In the genomic region with DNA sequence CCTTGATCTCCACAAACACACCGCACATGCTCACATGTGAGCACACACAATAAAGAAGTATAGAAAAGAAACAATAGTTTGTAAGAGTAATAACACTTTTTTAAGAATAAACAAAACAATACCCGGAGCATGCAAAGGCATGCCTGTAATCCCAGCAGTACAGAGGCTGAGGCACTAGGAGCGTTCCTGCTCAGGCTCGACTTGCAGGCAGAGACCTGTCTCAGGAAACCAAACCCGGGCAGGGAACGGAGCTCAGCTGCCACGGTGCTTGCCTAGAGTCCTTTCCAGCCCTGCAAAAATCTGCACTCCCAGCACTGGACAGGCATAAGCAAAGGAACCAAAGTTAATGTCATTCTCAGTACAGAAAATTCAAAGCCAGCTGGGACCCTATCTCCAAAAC, we compare ENCODE assay signal across 1 mouse cellular context.
TF ChIP-seq lines count a peak whose summit lies in the region.

No protein-coding gene starts in this region.

TF ChIP-seq in ES-E14, 5 proteins besides CTCF, POLR2A, EP300 and RAD21 (continued from another document):
- TF ChIP-seq CHD2 (IDR thresholded peaks at IDR 0.05; ENCODE audit: low read depth, low read length) (no peak), ZNF384 (IDR thresholded peaks at IDR 0.05; ENCODE audit: low read depth, low read length) (no peak), ZC3H11A (IDR thresholded peaks at IDR 0.05; ENCODE audit: borderline replicate concordance, low read depth, low read length) (no peak)
